Mouse (Mus musculus) lung, postnatal 14 days (tissue): ENCODE results near the gene Fam107a.

ENCODE experiments used
- DNase-seq: peaks from one replicate; pipeline ENCODE4 v3.0.0; 2021

Gene Fam107a

GRCm38 (mm10) chr14:8255076-8255729, 62.6 kb downstream of the Fam107a start:
- DNase-seq, result peak; percentile 80

GRCm38 (mm10) chr14:8251330-8251885, 66.4 kb downstream of the Fam107a start:
- no peak for DNase-seq

- no peak for DNase-seq
Observed at GRCm38 (mm10) chr14:8250141-8250871, 67.5 kb downstream of the Fam107a start.

- DNase-seq, result no peak
Observed at GRCm38 (mm10) chr14:8249206-8249605, 68.6 kb downstream of the Fam107a start.

- no peak for DNase-seq
Observed at GRCm38 (mm10) chr14:8246878-8247277, 70.9 kb downstream of the Fam107a start.
